Mouse (Mus musculus) ZHBTc4 (cell line): ENCODE results near the gene Asz1.

ENCODE experiments used
- DNase-seq: peaks from one replicate; pipeline ENCODE4 v3.0.0-alpha.2; 2011; ENCODE audit warnings: low read depth, low spot score

Gene Asz1

GRCm38 (mm10) chr6:18108934-18109333 is at the start of gene Asz1:
Gene Asz1, minus strand, starts transcription at chr6:18109061.
- DNase-seq: peak; percentile 20

GRCm38 (mm10) chr6:18153031-18153430 is 44.2 kb upstream of the Asz1 start:
- DNase-seq: no peak

GRCm38 (mm10) chr6:18135246-18135645 is 26.4 kb upstream of the Asz1 start:
- DNase-seq: no peak

GRCm38 (mm10) chr6:18128059-18128458 is 19.2 kb upstream of the Asz1 start:
- DNase-seq: no peak

- no peak for DNase-seq
These were observed 18.5 kb upstream of the Asz1 start for GRCm38 (mm10) chr6:18127206-18127983.

GRCm38 (mm10) chr6:18096861-18097260 is 12.0 kb downstream of the Asz1 start:
- no peak for DNase-seq

- no peak for DNase-seq
These were observed 19.8 kb downstream of the Asz1 start for GRCm38 (mm10) chr6:18089098-18089497.

- peak; percentile 11 for DNase-seq
These were observed 21.6 kb downstream of the Asz1 start for GRCm38 (mm10) chr6:18087160-18087804.

- DNase-seq: peak; percentile 28
These were observed 30.2 kb downstream of the Asz1 start for GRCm38 (mm10) chr6:18078615-18079014.

GRCm38 (mm10) chr6:18076986-18077385 is 31.9 kb downstream of the Asz1 start:
- no peak for DNase-seq

GRCm38 (mm10) chr6:18076577-18076976 is 32.3 kb downstream of the Asz1 start:
- no peak for DNase-seq

- DNase-seq: no peak
These were observed 51.0 kb downstream of the Asz1 start for GRCm38 (mm10) chr6:18057899-18058298.

- DNase-seq: no peak
These were observed 57.2 kb downstream of the Asz1 start for GRCm38 (mm10) chr6:18051702-18052101.

GRCm38 (mm10) chr6:18044299-18044698 is 64.6 kb downstream of the Asz1 start:
- DNase-seq: no peak

- no peak for DNase-seq
These were observed 65.7 kb downstream of the Asz1 start for GRCm38 (mm10) chr6:18043172-18043571.

GRCm38 (mm10) chr6:18032271-18032670 is 76.6 kb downstream of the Asz1 start:
- DNase-seq: no peak

GRCm38 (mm10) chr6:18031509-18032010 is 77.3 kb downstream of the Asz1 start:
- peak; percentile 40 for DNase-seq

GRCm38 (mm10) chr6:18030868-18031508 is 77.9 kb downstream of the Asz1 start:
- DNase-seq: peak; percentile 23

GRCm38 (mm10) chr6:18029746-18030656 is 78.9 kb downstream of the Asz1 start, which contains the start of gene Wnt2:
Gene Wnt2, minus strand, starts transcription at chr6:18030585.
- peak; percentile 53 for DNase-seq

GRCm38 (mm10) chr6:18024133-18024794 is 84.6 kb downstream of the Asz1 start:
- no peak for DNase-seq

- DNase-seq: no peak
These were observed 95.5 kb downstream of the Asz1 start for GRCm38 (mm10) chr6:18013346-18013745.
